Mouse (Mus musculus) small intestine, adult 2 months (tissue): Measurements from ENCODE around the gene Eif4h. TPM values are rescaled to one million over a fixed set of nuclear protein-coding genes. Genes with fewer than 3 reads are reported as not detected.
A peak's percentile ranks its signal among the peaks of the same experiment; 100 is the strongest.

ENCODE experiments used
- H3K27ac ChIP-seq: fragments of 200-500 bp; 2 replicates; pipeline ENCODE4 v1.5.1; 2012; ENCODE audit warnings: low read depth, low read length, control low read depth, inconsistent platforms; ENCODE audit not compliant: insufficient read depth
- H3K27me3 ChIP-seq: fragments of 200-500 bp; 2 replicates; pipeline ENCODE4 v1.6.1; 2012; ENCODE audit warnings: mild to moderate bottlenecking, moderate library complexity, low read length, inconsistent platforms; ENCODE audit not compliant: control insufficient read depth, insufficient read depth
- H3K36me3 ChIP-seq: fragments of 200-500 bp; 2 replicates; pipeline ENCODE4 v1.6.1; 2012; ENCODE audit warnings: mild to moderate bottlenecking, low read length, control low read depth, inconsistent platforms; ENCODE audit not compliant: control insufficient read depth, insufficient read depth
- H3K4me1 ChIP-seq: fragments of 200-500 bp; 2 replicates; pipeline ENCODE4 v1.6.1; 2012; ENCODE audit warnings: low read length, inconsistent platforms, mixed read lengths; ENCODE audit not compliant: control insufficient read depth, insufficient read depth, insufficient read length
- H3K4me3 ChIP-seq: fragments of 200-500 bp; 2 replicates; pipeline ENCODE4 v1.5.1; 2012; ENCODE audit warnings: low read depth, mild to moderate bottlenecking, control low read depth, inconsistent platforms, low read length, moderate library complexity
- CTCF ChIP-seq: fragments of 200-500 bp; IDR thresholded peaks from 2 replicates; pipeline ENCODE4 v1.5.1; 2012; ENCODE audit warnings: low read depth, mild to moderate bottlenecking, control low read depth, inconsistent platforms, low read length, moderate library complexity, mixed read lengths; ENCODE audit not compliant: insufficient replicate concordance, insufficient read length; ENCODE audit errors: extremely low read depth
- POLR2A ChIP-seq: fragments of 200-500 bp; IDR thresholded peaks from 2 replicates; pipeline ENCODE4 v1.6.1; 2012; ENCODE audit warnings: low read depth, mild to moderate bottlenecking, control low read depth, inconsistent platforms, low read length, moderate library complexity
- WGBS: fragments of 180-500 bp; shearing (Covaris S2); methylation state at CpG from one replicate; pipeline ENCODE4 v1.1.7; 2018; 5-methylcytosine and 5-hydroxymethylcytosine counted together
- polyA plus RNA-seq: library from polyadenylated mRNA; depleted of rRNA; stranded (reverse); fragments of >200 nt; gene quantifications from 2 replicates; pipeline ENCODE4 v1.2.3, GENCODE M21; 2012

Eif4h gene
- polyA plus RNA-seq, 1 experiment = 256 TPM

GRCm38 (mm10) chr5:134647394-134647793 lies 8.1 kb upstream of the Eif4h start:
- TF ChIP-seq CTCF = no peak
- no peak for TF ChIP-seq POLR2A
- 45% methylated on average over 2 of the region's 2 CpGs for WGBS

GRCm38 (mm10) chr5:134646461-134646860 lies 7.2 kb upstream of the Eif4h start:
- H3K4me1 ChIP-seq = peaks cover 4% of the 10 kb centered on the region
- 78% methylated on average over 4 of the region's 4 CpGs for WGBS
- no peak overlapping the region for H3K27ac ChIP-seq
- H3K36me3 ChIP-seq = no peaks in the 10 kb centered on the region
- TF ChIP-seq CTCF (no peak), POLR2A (no peak)
- no peak overlapping the region for H3K4me3 ChIP-seq
- no peaks in the 10 kb centered on the region for H3K27me3 ChIP-seq

More at GRCm38 (mm10) chr5:134647394-134647793, 8.1 kb upstream of the Eif4h start:
- Histone ChIP-seq H3K27ac (no peak overlapping the region), H3K4me1 (peaks cover 4% of the 10 kb centered on the region), H3K36me3 (no peaks in the 10 kb centered on the region), H3K27me3 (no peaks in the 10 kb centered on the region), H3K4me3 (no peak overlapping the region)

GRCm38 (mm10) chr5:134644643-134645118 lies 5.4 kb upstream of the Eif4h start:
- no peak overlapping the region for H3K4me3 ChIP-seq
- WGBS = 50% methylated on average over 8 of the region's 8 CpGs
- H3K36me3 ChIP-seq = no peaks in the 10 kb centered on the region
- H3K4me1 ChIP-seq = peaks cover 6% of the 10 kb centered on the region
- H3K27me3 ChIP-seq = no peaks in the 10 kb centered on the region
- no peak for TF ChIP-seq CTCF
- TF ChIP-seq POLR2A = no peak
- peak overlapping the region; percentile 31 for H3K27ac ChIP-seq

DNA sequence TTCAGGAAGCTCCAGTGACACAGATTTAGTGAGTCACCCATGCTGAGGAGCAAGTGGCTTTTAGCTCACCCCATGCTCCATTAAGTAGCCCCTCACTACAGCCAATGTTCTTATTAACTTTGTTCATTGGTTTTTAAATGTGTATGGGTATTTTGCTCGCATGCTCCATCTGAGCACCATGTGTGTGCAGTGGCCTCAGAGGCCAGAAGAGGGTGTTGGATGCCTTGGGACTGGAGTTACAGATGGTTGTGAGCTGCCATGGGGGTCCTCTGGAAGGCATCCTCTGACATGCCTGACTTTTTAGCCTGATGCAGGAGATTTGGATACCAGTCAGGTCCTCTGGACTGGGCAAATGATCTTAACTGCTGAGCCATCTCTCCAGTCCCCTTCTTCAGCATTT lies 4.8 kb upstream of the Eif4h start:
- peak overlapping the region; percentile 31 for H3K27ac ChIP-seq
- H3K4me1 ChIP-seq = peaks cover 6% of the 10 kb centered on the region
- no peak overlapping the region for H3K4me3 ChIP-seq
- H3K36me3 ChIP-seq = no peaks in the 10 kb centered on the region
- 85% methylated on average over 1 of the region's 1 CpGs for WGBS
- H3K27me3 ChIP-seq = no peaks in the 10 kb centered on the region
- TF ChIP-seq CTCF = no peak
- no peak for TF ChIP-seq POLR2A

- Histone ChIP-seq H3K4me1 (peaks cover 5% of the 10 kb centered on the region; the same call in 1 of the 2 replicates), H3K27me3 (no peaks in the 10 kb centered on the region), H3K36me3 (peaks cover 6% of the 10 kb centered on the region), H3K4me3 (no peak overlapping the region), H3K27ac (no peak overlapping the region)
- no peak for TF ChIP-seq POLR2A
- 96% methylated on average over 3 of the region's 3 CpGs for whole genome bisulfite sequencing
Measured at GRCm38 (mm10) chr5:134640371-134640770, 1.1 kb upstream of the Eif4h start.

DNA sequence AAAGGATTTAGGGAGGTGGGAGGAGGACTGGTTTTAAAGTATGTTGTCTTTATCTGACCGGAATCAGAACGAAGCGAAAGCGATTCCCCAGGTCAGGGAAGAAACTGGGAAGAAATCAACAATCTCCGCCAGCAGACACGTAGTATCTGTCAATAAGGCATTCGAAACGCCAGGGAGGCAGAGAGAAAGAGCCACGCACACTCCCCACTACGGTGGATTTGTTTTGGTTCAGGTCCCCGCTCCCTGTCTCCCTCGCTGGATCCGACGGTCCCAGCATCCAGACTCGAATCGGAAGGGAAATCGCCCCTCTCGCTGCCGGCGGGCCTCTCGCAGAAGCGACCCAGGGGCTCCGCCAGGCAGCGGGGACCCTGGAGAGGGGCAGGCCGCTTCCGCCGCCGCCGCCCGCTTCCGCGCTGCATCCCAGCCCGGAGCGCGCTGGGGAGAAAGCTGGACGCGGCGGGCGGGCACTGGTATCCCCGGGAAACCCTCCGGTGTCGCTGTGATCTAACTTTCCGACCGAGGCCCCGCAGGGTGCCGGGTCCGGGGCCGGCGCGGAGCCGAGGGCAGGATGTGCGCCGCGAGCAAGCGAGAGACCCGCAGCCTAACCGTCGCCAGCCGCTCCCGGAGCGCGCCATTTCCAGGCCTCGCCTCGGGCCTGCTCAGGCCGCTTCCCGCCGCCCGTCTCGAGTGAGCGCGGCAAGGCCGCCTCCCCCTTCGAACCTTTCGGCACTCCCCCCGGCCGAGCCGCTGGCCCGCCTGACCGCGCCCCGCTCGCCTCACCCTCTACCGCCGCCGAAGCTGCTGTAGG lies 625 bp downstream of the Eif4h start:
- peak overlapping the region; percentile 81 for H3K4me3 ChIP-seq
- peaks cover 12% of the 10 kb centered on the region for H3K36me3 ChIP-seq
- peak overlapping the region; percentile 88 for H3K27ac ChIP-seq
- WGBS = under 1% methylated on average over 85 of the region's 85 CpGs
- H3K4me1 ChIP-seq = peaks cover 5% of the 10 kb centered on the region; the same call in 1 of the 2 replicates
- no peaks in the 10 kb centered on the region for H3K27me3 ChIP-seq
- no peak for TF ChIP-seq POLR2A

DNA sequence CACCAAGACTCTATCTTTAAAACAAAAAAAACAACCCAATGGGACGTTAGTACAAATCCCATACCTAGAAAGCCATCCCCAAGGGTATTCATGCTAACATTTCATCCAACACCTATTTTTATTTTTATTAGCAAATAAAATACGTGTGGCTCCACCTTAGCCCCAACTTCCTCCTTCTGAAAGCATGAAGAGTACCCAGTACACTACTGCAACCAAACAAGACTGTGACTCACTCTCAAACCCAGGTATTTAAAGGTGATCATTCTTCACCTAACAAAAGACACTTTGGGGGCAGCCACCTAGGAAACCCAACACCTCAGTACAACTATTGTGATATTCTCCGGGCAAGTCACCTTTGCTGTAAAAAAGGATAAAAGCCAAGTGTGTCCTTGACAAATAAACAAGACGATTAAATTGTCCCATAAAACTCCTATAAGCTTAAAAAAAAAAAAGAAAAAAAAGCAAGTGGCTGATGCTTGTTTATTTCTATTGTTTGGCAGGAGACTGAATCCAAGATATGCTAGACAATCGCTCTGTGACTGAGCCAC lies 1.4 kb downstream of the Eif4h start:
- Histone ChIP-seq H3K36me3 (peaks cover 17% of the 10 kb centered on the region), H3K27ac (peak overlapping the region; percentile 88), H3K4me1 (peaks cover 8% of the 10 kb centered on the region; the same call in 1 of the 2 replicates), H3K4me3 (peak overlapping the region; percentile 81; the same call in 1 of the 2 replicates), H3K27me3 (no peaks in the 10 kb centered on the region)
- TF ChIP-seq CTCF (no peak), POLR2A (no peak)
- WGBS = 2% methylated on average over 5 of the region's 5 CpGs

GRCm38 (mm10) chr5:134632841-134633240 lies 6.4 kb downstream of the Eif4h start:
- no peaks in the 10 kb centered on the region for H3K27me3 ChIP-seq
- TF ChIP-seq POLR2A (no peak), CTCF (no peak)
- 46% methylated on average over 2 of the region's 2 CpGs for WGBS

More at GRCm38 (mm10) chr5:134632841-134633240, 6.4 kb downstream of the Eif4h start:
- H3K4me1 ChIP-seq = peaks cover 22% of the 10 kb centered on the region; the same call in 1 of the 2 replicates
- no peak overlapping the region for H3K27ac ChIP-seq
- H3K4me3 ChIP-seq = no peak overlapping the region
- peaks cover 28% of the 10 kb centered on the region for H3K36me3 ChIP-seq
